Mouse (Mus musculus) left cerebral cortex, postnatal 14 days (tissue): ENCODE results near the gene Aox2. TPM values are rescaled to one million over a fixed set of nuclear protein-coding genes. Genes with fewer than 3 reads are reported as not detected.
"Not testable (repeated sequence)": the region's sequence is repeated elsewhere in the genome, so short reads cannot be mapped to it uniquely, and the experiment has no call there.

ENCODE experiments used
- DNase-seq, 2 experiments: peaks; one replicate each; pipeline ENCODE4 v3.0.0; 2021 to 2022; ENCODE audit warnings: low spot score in 2 of 2, mixed read lengths in 1 of 2
- intact Hi-C: fragments of 180-260 bp; cut with DNase I; formaldehyde crosslinking; loops from one replicate; pipeline ENCODE4 v1.15.1; 2025
- total RNA-seq, 2 experiments: library from RNA; stranded (reverse); gene quantifications; 2 replicates each; pipeline ENCODE4 v1.2.3; 2021

The Aox2 gene
- total RNA-seq, 2 experiments from 2014 or later = 0.07 to 0.13 TPM

DNA sequence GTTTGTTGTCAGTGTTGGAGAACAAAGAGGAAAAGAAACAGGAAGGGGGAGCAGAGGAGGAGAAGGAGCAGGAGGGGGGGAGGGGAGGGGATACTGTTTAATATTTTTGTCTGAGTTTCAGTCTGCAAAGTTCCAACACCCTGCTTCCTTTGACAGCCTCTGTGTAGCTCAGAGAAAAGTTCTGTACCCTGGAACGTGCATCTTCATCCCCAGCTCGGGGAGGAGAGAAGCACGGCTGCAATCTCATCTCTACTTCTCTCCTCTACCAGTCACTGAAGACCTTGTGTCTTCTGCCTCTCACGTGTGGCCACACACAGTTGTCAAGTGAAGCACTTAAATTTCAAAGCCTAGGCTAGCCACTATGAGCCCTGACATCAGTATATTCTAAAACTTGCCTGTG lies 55.1 kb downstream of the Aox2 start:
- no peak for DNase-seq
- intact Hi-C loops = no loop called here

DNA sequence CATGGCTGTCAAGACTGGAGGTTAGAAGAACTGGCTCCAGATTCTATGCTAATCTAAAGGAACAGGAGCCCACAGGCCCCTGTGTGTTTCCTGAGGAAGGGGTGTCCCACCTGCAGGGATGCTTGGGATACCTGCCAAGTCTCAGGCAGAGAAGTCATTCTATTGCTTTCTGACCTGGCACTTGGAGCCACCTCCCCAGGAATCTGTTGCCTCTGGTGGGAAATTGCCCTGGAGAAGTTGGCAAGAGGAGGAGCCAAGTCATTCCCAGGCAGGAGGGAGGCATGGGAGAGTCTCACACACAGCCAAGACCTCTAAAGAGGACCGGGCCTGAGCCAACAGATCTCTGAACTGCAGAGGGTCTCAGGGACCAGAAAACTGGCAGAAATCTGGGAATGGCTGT lies 61.8 kb downstream of the Aox2 start:
- intact Hi-C loops = no loop called here

DNA sequence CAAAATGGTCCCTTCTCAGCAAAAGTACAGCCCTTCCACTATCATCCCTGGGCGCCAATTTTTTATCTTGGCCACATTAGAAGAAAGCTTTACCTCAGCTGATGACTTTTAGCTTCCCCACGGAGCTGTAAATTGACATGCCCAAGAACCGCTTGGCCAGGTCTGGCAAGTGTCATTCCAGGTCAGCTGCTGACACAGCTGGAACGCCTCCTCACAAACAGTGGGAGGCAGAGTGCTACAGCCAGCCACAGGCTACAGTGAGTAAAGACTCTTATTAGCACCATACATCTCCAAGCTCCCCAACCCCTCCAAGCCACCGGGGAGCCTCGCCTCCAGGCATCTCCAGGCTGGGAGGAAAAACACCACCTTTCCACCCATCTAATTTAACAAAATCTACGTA lies 63.5 kb downstream of the Aox2 start:
- no peak for DNase-seq
- intact Hi-C loops = no loop called here

More for the DNA sequence above, 61.8 kb downstream of the Aox2 start:
- DNase-seq = no peak

DNA sequence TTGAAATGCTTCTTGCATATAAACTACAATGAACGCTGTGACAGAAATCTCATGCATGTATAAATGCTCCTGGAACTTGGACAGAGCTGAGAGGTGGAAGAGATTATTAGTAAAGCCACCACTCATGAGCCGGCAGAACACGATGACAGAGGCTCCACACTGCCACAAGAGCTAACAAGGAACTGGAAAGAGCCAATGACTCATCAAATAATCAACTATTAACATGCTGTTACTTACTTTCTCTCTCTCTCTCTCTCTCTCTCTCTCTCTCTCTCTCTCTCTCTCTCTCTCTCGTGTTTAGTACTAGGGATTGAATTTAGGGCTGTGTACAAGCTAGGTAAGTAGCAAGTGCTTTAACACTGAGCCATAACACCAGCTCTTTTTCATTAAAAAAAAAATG lies 65.7 kb downstream of the Aox2 start:
- intact Hi-C loops = no loop called here
- no peak for DNase-seq

DNA sequence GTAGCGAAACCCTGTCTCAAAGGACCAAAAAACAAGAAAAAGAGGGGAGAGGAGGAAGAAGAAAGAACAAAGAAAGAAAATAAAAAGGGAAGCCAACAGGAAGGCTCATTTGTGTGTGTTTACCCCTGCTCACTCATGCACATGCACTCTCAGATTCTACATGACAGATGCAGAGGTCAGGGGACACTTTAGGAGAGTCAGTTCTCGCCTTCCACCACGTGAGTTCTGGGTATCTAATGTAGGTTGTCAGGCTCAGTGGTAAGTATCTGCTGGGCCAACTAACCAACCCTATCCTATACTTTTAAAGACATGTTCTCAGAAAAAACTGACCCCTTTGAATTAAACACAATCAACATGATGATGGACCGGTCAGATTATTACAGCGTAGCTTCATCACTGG lies 66.4 kb downstream of the Aox2 start:
- intact Hi-C loops = no loop called here
- DNase-seq = no peak

DNA sequence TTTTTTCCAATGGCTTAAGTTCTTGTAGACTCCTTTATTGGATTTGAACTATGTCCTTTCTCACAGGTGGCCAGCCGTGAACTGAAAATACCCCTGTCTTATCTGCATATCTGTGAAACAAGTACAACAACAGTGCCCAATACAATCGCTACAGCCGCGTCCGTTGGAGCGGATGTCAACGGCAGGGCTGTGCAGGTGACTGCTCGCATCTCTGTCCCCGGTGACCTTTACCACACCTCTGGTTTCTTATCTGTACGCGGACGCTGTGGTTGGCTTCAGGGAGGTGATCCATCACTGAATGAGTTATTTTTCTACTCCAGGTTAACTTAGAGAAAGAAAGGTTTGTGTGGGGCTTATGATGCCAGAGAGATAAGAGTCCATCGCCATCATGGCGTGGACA lies 68.0 kb downstream of the Aox2 start:
- intact Hi-C loops = no loop called here

DNA sequence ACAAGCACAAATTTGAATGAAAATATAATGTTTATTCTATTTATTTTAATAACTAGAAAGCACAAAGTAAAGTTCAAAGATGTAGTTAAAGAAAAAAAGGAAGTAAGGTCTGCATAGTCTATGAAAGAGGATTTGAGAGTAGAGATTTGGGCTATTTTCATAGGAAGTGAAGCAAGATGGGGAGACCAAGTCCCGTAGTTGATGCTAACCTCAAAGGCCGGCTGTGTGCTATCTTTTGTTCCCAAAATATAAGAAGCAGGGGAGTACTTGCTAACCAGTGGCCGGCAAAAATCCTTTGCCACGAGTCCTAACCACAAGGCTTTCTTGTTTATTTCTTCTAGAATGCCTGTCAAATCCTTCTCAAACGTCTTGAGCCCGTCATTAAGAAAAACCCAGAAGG lies 70.6 kb downstream of the Aox2 start:
- intact Hi-C loops = no loop called here
- no peak for DNase-seq

More for the DNA sequence above, 68.0 kb downstream of the Aox2 start:
- DNase-seq = no peak

DNA sequence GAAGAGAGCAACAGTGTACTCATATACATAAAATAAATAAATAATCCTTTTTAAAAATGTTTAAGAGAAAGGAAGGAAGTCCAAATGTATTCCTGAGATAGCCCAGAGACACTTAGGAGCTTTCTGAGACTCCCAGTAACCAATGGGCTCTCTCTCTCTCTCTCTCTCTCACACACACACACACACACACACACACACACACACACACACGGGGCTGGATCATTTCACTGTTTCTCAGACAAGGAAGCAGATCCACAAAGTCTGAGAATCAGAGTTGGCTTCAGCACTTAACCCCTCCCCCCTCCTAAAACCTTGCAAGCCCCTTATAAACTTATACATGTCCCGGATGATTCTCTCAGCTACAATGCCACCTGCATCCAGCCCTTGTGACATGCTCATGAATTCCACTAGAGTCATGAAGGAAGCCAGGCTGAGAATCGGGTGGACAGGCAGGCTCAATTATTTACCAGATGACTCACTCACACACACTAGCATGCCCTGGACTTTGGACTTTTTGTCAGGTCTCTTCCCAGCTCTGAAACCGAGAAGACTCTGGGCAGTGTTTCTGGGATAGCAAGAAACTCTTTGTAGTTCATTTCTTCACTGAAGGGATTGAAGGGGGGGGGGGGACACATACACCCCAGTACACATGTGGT lies 75.2 kb downstream of the Aox2 start:
- no peak for DNase-seq
- intact Hi-C loops = no loop called here

DNA sequence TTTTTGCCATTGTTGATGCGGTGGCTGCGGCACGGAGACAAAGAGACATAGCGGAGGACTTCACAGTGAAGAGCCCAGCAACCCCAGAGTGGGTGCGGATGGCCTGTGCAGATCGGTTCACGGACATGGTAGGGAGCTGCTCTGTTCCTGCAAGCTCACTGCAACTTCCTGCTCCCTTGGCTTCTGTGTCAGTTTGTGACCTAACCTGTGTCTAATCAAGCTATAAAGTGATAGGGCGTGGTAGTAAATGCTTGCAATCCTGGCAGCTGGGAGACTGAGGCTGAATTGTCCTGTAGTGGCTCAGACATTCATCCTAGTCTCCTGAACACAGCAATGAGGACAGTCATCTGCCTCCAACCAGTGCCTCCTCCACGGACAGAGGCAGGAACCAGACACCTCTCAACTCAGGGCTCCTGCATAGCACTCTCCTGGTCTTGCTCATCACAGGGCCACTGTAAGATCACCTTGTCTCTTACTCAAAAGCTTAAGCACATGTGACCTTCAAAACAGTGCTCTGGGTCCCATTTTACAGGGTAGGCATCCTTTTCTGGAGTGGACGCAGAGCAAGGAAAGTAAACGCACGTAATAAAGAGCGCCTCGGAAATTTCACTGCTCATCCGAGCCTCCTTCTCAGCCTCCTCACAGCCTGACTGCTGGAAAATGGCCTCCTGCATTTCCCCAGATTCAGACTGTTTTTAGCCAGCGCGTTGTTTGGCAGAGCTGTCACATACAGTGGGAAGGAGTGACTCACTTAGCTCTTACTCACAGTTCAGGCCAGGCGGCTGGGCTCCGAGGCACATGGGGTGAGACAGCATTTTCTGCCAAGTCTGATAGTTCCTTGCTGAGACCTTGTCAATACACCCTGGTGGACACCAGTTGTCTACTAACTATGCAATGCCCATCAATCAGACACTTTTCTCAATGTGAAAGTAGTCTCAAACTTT lies 81.1 kb downstream of the Aox2 start:
- DNase-seq = peak; percentile 55 to 56
- intact Hi-C loops = no loop called here

DNA sequence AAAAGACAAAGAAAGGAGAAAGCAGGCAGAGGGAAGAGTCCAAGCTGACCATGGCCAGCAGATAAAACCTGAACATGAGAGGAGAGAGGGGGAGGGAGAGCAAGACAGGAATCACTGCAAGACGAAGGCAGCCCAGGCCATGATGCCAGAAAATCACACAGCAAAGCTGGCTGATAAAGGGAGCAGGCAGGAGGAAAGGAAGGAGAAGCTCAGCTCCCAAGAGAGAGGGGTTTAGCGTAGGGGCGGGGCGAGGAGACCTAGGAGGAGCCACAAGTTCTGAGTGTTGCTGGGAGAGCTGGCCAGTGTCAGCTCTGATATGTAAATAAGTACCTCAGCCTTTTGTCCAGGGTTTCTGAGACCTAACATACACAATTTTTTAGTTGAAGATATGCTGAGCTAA lies 84.2 kb downstream of the Aox2 start:
- DNase-seq = no peak

DNA sequence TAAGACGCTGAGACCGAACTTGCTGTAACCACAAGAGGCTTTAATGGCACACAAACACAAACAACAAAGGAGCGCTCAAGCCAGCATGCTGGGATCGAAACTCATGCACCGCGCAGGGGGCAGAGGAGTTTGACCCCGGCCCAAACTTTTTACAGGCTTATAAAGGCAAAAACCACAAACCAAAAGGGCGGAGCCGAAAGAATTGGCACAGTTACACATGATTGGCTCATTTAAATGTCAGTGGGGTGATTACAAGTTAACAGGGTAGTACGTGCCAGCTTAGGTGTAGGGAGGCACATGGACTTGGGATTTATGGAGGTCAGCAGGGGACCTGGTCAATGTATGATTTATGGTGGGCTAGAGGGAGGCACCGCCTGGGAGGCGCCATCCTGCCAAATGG lies 86.4 kb downstream of the Aox2 start:
- intact Hi-C loops = no loop called here
- no peak for DNase-seq

More for the DNA sequence above, 84.2 kb downstream of the Aox2 start:
- intact Hi-C loops = no loop called here

DNA sequence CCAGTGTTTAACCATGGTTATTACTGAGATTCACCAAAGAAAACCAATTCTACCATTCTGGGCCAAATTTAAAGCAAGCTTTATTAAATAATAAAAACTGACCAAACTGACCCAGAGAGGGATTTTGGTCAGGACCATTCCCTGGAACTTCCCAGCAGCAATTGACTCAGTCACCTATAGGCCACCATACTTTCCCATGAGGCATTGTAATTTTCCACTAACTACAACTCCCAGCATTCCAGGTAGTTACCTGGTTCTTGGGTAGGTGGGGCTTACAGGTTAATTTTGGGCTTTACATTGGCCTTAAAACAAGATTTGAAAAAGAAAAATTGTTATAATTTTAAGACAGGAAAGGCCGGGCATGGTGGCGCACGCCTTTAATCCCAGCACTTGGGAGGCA lies 87.7 kb downstream of the Aox2 start:
- no peak for DNase-seq
- intact Hi-C loops = no loop called here

DNA sequence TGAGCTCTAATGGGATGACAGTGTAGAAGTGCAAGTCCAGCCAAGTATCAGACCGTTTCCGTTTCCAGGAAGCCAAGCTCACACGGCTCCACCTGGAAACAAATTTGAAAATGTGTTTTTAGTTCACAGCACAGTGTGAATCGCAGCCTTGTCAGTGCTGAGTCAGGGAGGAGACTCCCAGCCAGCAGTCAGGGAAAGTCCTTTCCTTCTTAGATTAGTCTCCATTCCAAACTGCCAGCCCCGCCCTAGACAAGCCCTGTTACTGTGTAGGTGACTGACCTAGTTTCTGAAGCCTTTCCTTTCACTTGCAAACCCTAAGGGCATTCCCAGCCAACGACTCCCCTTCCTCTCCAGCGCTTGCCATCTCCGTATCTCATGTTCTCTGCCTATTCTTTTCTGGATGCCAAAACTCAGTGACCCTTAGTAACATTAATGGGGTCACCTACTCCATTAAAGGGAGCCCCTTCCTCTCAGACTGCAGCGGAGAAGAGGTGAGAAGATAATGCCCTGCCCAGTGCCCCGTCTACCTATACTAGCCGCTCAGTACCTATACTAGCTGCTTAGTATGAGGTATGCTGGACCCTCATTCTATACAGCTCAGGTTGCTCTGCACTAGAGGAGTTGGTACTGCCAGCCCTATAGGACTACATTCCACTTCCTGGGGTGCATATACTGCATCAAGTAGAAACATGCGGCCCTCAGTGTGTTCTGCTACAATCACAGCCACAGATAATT lies 88.8 kb downstream of the Aox2 start:
- intact Hi-C loops = no loop called here
- peak in 1 of 2 experiments; percentile 14 for DNase-seq

DNA sequence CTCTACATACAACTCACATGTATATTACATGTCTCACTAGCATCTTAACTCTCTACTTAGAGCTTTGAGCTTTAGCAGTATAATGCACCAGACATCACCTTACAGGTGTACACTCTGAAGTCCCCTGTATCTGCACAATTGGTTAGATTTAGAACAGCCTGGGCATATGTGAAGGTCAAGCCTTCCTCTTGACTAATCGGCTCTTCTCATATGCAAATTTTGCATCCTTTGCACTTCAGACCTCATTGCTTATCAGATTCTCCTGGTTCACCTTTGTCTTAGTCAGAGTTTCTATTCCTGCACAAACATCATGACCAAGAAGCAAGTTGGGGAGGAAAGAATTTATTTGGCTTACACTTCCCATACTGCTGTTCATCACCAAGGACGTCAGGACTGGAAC lies 91.6 kb downstream of the Aox2 start:
- intact Hi-C loops = no loop called here

DNA sequence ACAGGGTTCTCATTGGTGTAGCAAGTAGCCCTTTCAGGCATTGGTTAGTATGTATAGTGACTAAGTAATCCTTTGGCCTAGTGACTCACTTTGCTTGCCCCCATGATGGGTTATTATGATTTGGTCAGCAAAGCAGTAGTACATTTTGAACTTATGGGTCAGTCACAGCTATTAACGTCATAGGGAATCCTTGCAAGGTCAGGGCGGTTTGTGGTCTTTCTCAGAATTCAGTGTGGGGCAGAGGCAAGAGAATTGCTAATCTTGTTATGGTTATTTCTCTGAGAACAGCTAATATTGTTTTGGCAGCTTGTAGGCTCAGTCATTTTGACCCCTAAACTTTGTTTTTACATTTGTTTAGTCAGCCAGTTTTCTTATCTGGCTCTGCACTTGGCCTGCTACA lies 96.1 kb downstream of the Aox2 start:
- DNase-seq, intact Hi-C loops: not testable (repeated sequence)

More for the DNA sequence above, 91.6 kb downstream of the Aox2 start:
- DNase-seq = no peak

DNA sequence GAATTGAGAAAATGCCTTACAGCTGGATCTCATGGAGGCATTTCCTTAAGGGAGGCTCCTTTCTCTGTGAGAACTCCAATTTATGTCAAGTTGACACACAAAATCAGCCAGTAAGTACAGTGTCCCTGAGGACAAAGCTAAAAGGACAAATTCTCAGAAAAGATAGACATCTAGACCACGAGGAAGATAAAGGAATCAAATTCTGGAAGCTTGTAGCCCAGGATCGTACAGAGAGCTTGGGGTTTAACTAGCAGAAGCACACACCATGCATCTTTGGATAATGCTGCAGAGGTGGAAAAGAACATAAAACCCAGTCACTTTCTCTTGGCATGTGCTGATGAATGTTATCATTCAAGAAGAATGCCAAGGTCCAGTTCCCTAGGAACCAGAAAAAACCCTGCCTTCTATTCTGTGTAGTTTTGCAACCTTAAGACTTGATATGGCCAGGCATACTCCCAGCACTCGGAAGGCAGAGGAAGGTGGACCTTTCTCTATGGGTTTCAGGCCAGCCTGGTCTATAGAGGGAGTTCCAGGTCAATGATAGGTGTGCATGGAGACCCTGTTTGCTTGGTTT lies 97.5 kb downstream of the Aox2 start:
- no peak for DNase-seq
- intact Hi-C loops = no loop called here

DNA sequence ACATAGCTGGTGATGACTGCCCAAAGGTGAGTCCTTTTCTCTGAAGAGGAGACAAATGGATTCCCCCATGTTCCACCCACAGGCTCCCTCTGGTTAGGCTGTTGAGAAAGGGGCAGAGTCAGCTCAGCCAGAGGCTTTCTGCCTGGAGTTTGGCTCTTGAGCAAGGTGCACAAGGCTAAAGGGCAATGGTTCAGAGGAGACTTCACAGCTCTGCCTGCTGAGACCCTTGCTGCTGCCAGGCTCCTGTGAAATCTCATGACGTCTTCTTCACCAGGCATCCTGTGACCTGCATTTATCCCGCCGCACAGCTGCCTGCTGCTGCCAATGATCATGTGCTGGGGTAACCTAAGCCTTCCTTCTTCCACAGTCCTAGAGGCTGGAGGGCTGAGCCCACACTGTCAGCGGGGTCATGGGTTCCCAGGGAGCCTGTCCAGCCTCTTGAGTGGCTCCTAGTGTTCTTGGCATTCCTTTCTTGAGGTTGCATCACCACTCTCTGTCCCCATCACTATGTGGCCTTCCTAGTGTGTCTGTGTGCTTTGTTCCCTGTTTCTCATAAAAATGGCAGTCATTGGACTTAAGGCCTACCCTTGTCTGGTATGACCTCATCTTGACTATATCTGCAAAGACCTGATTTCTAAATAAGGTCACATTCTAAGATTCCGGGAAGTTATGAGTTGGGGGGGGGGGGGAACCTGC lies 104.6 kb downstream of the Aox2 start:
- intact Hi-C loops = no loop called here
- DNase-seq = no peak

DNA sequence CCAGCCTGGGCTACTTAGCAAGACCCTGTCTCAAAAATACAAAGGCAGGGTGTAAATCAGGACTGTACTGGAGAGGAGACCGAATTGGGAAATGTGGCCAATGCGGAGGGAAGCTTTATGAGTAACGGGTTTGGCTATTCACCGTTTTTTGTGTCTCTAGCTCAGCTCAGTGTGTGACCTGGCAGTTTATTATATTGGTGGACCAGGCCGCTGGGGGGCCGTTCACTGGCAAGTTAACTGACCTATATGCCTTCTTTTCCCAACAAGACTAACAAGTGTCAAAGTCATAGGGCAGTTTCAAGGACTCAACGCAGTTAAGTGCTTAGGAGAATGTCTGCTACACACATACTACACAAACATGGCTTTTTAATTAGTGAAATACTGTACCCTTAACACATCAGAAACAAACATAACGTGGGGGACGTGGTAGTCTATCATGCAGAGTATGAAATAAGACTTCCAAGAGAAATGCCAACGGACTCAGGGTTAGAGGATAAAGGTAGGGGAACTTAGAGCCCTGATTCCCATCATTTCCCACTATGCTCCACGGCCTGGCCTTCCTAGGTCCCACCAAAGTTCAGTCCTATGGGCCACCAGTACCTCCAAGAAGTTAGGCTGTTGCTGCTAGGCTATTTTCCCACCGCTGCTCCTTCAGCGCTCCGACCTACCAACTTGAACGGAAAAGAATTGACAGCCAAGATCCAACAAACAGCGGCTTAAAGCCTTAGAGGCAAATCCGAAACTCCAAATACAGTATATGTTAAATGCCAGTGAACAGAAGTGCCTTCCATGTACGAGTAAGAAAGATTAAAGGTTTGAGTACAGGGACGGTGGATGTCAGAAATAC lies 113.5 kb downstream of the Aox2 start:
- no peak for DNase-seq
- intact Hi-C loops = no loop called here
